Comparison of ENCODE assay signal across 10 mouse cellular contexts in genomic region chr13:45721621-45722020, GRCm38 (mm10).
DNase-seq lines count a peak whose midpoint lies in the region; ATAC-seq and TF ChIP-seq lines count a peak whose summit lies in the region.
"Had no signal": no experiment of that assay in that cellular context is flagged by ENCODE, and none has a peak within 500 bp of the region (broad histone marks: within the 10 kb centered on the region; RNA-seq: fewer than 3 reads in every experiment).

No protein-coding gene starts in this region.

- H3K9ac ChIP-seq in midbrain, postnatal 0 days (replicated peaks; ENCODE audit: low read length, poor library complexity, severe bottlenecking), result no peak overlapping the region
- H3K9ac ChIP-seq in midbrain, embryonic 13.5 days (replicated peaks), result no peak overlapping the region
- H3K9ac ChIP-seq in stomach, embryonic 16.5 days (ENCODE audit: low read length), result no peak overlapping the region

- H3K27me3 ChIP-seq in midbrain, postnatal 0 days (ENCODE audit: insufficient read depth, low read length), result no peaks in the 10 kb centered on the region
- H3K27me3 ChIP-seq in midbrain, embryonic 13.5 days, result no peaks in the 10 kb centered on the region
- no peaks in the 10 kb centered on the region for H3K27me3 ChIP-seq in stomach, embryonic 16.5 days (ENCODE audit: control insufficient read depth, insufficient read depth, low read length)

- no peak overlapping the region for H3K4me2 ChIP-seq in midbrain, postnatal 0 days (ENCODE audit: low read depth, low read length, poor library complexity, severe bottlenecking)
- no peak overlapping the region for H3K4me2 ChIP-seq in midbrain, embryonic 13.5 days (replicated peaks)
- no peak overlapping the region for H3K4me2 ChIP-seq in stomach, embryonic 16.5 days (ENCODE audit: low read depth, low read length)

- DNase-seq in cerebellum, adult 11 months, result no peak
- DNase-seq in midbrain, postnatal 0 days (ENCODE audit: low spot score), result peak; percentile 41
- DNase-seq in heart, postnatal 36 days, result peak; percentile 26 to 46
- no peak for DNase-seq in spleen, postnatal 14 days (ENCODE audit: low spot score in 2 of 2)
- DNase-seq in layer of hippocampus, postnatal 14 days (ENCODE audit: low spot score in 2 of 2), result no peak

- intact Hi-C loops in heart, postnatal 36 days (cut with DNase I), result no loop called here

- H3K9me3 ChIP-seq in midbrain, postnatal 0 days (ENCODE audit: low read length), result no peaks in the 10 kb centered on the region
- no peaks in the 10 kb centered on the region for H3K9me3 ChIP-seq in midbrain, embryonic 13.5 days
- H3K9me3 ChIP-seq in stomach, embryonic 16.5 days (replicated peaks; ENCODE audit: control insufficient read depth, low read length), result no peaks in the 10 kb centered on the region

- H3K4me3 ChIP-seq in midbrain, postnatal 0 days (ENCODE audit: low read depth, low read length), result no peak overlapping the region
- H3K4me3 ChIP-seq in midbrain, embryonic 13.5 days (replicated peaks), result no peak overlapping the region
- no peak overlapping the region for H3K4me3 ChIP-seq in stomach, embryonic 16.5 days (replicated peaks; ENCODE audit: low read length)
- H3K4me3 ChIP-seq: erythroblast, embryonic 14.5 days had no signal

- peak; percentile 33; the same call in 1 of the 2 replicates for ATAC-seq in cerebellum, adult (ENCODE audit: insufficient number of reproducible peaks, low FRiP score, low TSS enrichment)
- ATAC-seq in midbrain, postnatal 0 days (ENCODE audit: low FRiP score), result no peak
- no peak for ATAC-seq in midbrain, embryonic 13.5 days
- ATAC-seq in stomach, embryonic 16.5 days (ENCODE audit: insufficient read depth, low FRiP score), result peak; percentile 44; the same call in 1 of the 2 replicates

- no peak overlapping the region; the same call in 1 of the 2 replicates for H3K27ac ChIP-seq in midbrain, postnatal 0 days (ENCODE audit: low read depth, low read length)
- no peak overlapping the region for H3K27ac ChIP-seq in midbrain, embryonic 13.5 days
- H3K27ac ChIP-seq in stomach, embryonic 16.5 days (ENCODE audit: low read length), result peak overlapping the region; percentile 44; the same call in 1 of the 2 replicates
- H3K27ac ChIP-seq: macrophage had no signal

- H3K36me3 ChIP-seq in midbrain, postnatal 0 days (ENCODE audit: insufficient read depth, low read length), result no peaks in the 10 kb centered on the region
- H3K36me3 ChIP-seq in midbrain, embryonic 13.5 days, result no peaks in the 10 kb centered on the region
- H3K36me3 ChIP-seq in stomach, embryonic 16.5 days (ENCODE audit: control insufficient read depth, insufficient read depth, low read length), result no peaks in the 10 kb centered on the region

- peaks cover 2% of the 10 kb centered on the region; the same call in 1 of the 2 replicates for H3K4me1 ChIP-seq in midbrain, postnatal 0 days (ENCODE audit: insufficient read depth, low read length)
- H3K4me1 ChIP-seq in midbrain, embryonic 13.5 days (replicated peaks), result no peaks in the 10 kb centered on the region
- peaks cover 14% of the 10 kb centered on the region for H3K4me1 ChIP-seq in stomach, embryonic 16.5 days (ENCODE audit: control insufficient read depth, insufficient read depth, low read length)

- 79% methylated on average over 8 of the region's 8 CpGs for WGBS in midbrain, postnatal 0 days
- WGBS in midbrain, embryonic 13.5 days, result 86% methylated on average over 8 of the region's 8 CpGs
- WGBS in stomach, embryonic 16.5 days, result 49% methylated on average over 8 of the region's 8 CpGs

- no peak for TF ChIP-seq CTCF in midbrain, postnatal 0 days (IDR thresholded peaks at IDR 0.05)

Comparison
In these comparisons a context has a peak if more than half of its experiments do, and no peak if none do; other contexts are left out.
1. ATAC-seq: peak in cerebellum, adult (single experiment) and stomach, embryonic 16.5 days (single experiment); none in midbrain, postnatal 0 days (single experiment) and midbrain, embryonic 13.5 days (single experiment).
2. DNase-seq: peak in midbrain, postnatal 0 days (single experiment) and heart, postnatal 36 days (2 of 2); none in cerebellum, adult 11 months (single experiment), spleen, postnatal 14 days (0 of 2) and layer of hippocampus, postnatal 14 days (0 of 2).